Mouse (Mus musculus) lung, embryonic 15.5 days (tissue): Measurements from ENCODE around the gene Rabepk. TPM values are rescaled to one million over a fixed set of nuclear protein-coding genes. Genes with fewer than 3 reads are reported as not detected.

Experiments
- polyA plus RNA-seq: library from polyadenylated mRNA; unstranded; fragments of >200 nt; fragmentation: Nextera tagmentation; extraction: Ambion mirVana; gene quantifications from 2 replicates; pipeline ENCODE4 v1.2.1, GENCODE M21; 2015

Gene Rabepk
- polyA plus RNA-seq, 1 experiment from 2014 or later: 45.4 TPM

Other genes with a start within 250 kb of the Rabepk start
- 81.4 and 85.9 TPM in 2 replicates for gene Gapvd1, start 44.7 kb downstream of the Rabepk start, polyA plus RNA-seq
- gene Hspa5, start 27.9 kb downstream of the Rabepk start, polyA plus RNA-seq: 1,024 and 1,028 TPM in 2 replicates
- 93.2 and 94.1 TPM in 2 replicates for gene Fbxw2, start 26.4 kb upstream of the Rabepk start, polyA plus RNA-seq
- gene Gm34653, start 33.1 kb upstream of the Rabepk start, polyA plus RNA-seq: not detected in 2 replicates
- 0.63 and 0.75 TPM in 2 replicates for gene Cutal, start 74.5 kb upstream of the Rabepk start, polyA plus RNA-seq
- 110 TPM in 2 replicates for gene Psmd5, start 75.1 kb upstream of the Rabepk start, polyA plus RNA-seq
- gene Phf19, start 114.1 kb upstream of the Rabepk start, polyA plus RNA-seq: 3.2 and 4.2 TPM in 2 replicates
- 1.9 and 2.7 TPM in 2 replicates for gene Traf1, start 161.9 kb upstream of the Rabepk start, polyA plus RNA-seq